Mouse (Mus musculus) spleen, adult 2 months (tissue): Measurements from ENCODE around the gene Prrxl1. TPM values are rescaled to one million over a fixed set of nuclear protein-coding genes. Genes with fewer than 3 reads are reported as not detected.
A peak's percentile ranks its signal among the peaks of the same experiment; 100 is the strongest.

Experiments
- DNase-seq, 2 experiments: peaks; one replicate each; pipeline versions ENCODE4 v3.0.0 to v3.0.0-alpha.2; 2012 to 2021; ENCODE audit warnings: low spot score in 2 of 2, low read depth in 1 of 2
- H3K27ac ChIP-seq: fragments of 200-500 bp; 2 replicates; pipeline ENCODE4 v1.5.1; 2012; ENCODE audit warnings: low read length, inconsistent platforms; ENCODE audit not compliant: insufficient read depth
- H3K27me3 ChIP-seq: fragments of 200-500 bp; 2 replicates; pipeline ENCODE4 v1.6.1; 2012; ENCODE audit warnings: mild to moderate bottlenecking, moderate library complexity, low read length, inconsistent platforms; ENCODE audit not compliant: control insufficient read depth, insufficient read depth
- H3K36me3 ChIP-seq: fragments of 200-500 bp; 2 replicates; pipeline ENCODE4 v1.6.1; 2012; ENCODE audit warnings: mild to moderate bottlenecking, low read length, inconsistent platforms; ENCODE audit not compliant: control insufficient read depth, insufficient read depth
- H3K4me1 ChIP-seq: fragments of 200-500 bp; 2 replicates; pipeline ENCODE4 v1.6.1; 2011; ENCODE audit warnings: inconsistent platforms; ENCODE audit not compliant: control insufficient read depth, insufficient read depth, insufficient read length
- H3K4me3 ChIP-seq: fragments of 200-500 bp; 2 replicates; pipeline ENCODE4 v1.5.1; 2011; ENCODE audit warnings: mild to moderate bottlenecking, inconsistent platforms; ENCODE audit not compliant: insufficient read depth, insufficient read length; ENCODE audit errors: extremely low read depth
- CTCF ChIP-seq: fragments of 200-500 bp; IDR thresholded peaks from 2 replicates; pipeline ENCODE4 v1.5.1; 2011; ENCODE audit warnings: mild to moderate bottlenecking, inconsistent platforms; ENCODE audit not compliant: insufficient read depth, insufficient read length, insufficient replicate concordance; ENCODE audit errors: extremely low read depth
- POLR2A ChIP-seq: fragments of 200-500 bp; IDR thresholded peaks from 2 replicates; pipeline ENCODE4 v1.6.1; 2011; ENCODE audit warnings: low read depth, low read length, inconsistent platforms
- WGBS: fragments of 180-500 bp; shearing (Covaris S2); methylation state at CpG from one replicate; pipeline ENCODE4 v1.1.7; 2018; 5-methylcytosine and 5-hydroxymethylcytosine counted together
- polyA plus RNA-seq: library from polyadenylated mRNA; depleted of rRNA; stranded (reverse); fragments of >200 nt; gene quantifications from 2 replicates; pipeline ENCODE4 v1.2.3, GENCODE M21; 2012

Prrxl1 gene
- polyA plus RNA-seq, 1 experiment: not detected

DNA sequence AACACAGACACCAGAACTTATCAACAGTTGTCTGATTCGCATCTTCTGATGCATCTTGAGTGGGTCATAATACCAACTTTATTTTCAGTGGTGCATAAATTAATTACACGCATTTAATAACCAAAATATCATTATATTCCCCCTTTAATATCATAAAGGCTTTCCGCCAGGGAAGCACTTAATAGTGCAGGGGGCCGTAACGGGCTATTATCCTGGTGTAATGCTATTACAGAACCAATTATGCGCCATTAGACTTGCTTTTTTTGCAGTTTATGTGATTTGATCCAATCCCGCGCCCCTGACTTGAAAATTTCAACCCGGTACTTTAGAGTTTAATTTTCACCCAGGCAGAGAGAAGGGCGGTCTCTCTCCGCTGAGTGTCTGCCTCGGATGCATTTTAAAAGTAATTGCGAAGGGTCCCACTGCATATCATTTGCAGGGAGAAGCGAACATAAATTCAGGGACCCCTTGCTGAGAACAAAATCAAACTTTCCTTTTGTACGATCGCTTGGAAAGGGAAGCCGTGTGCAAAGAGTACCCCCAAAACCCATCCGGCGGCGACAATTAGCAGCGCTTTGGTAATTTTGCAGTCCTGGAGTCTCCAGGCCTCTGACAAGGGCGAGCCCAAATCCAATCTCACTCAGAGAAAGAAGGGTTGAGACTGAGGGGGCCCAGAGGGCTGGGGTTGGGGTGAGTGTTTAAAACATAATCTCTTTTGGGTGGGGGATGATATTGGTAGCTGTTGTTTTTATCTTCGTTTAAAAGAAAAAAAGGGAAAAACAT, 579 bp upstream of the Prrxl1 start:
- DNase-seq: no peak
- Histone ChIP-seq H3K36me3 (no peaks in the 10 kb centered on the region), H3K4me3 (no peak overlapping the region), H3K4me1 (no peaks in the 10 kb centered on the region; the same call in 1 of the 2 replicates), H3K27ac (no peak overlapping the region), H3K27me3 (peaks cover 29% of the 10 kb centered on the region)
- 19% methylated on average over 23 of the region's 23 CpGs for WGBS
- TF ChIP-seq CTCF (no peak), POLR2A (no peak)

GRCm38 (mm10) chr14:32600110-32600509, 903 bp downstream of the Prrxl1 start:
- 12% methylated on average over 16 of the region's 16 CpGs for WGBS
- H3K27ac ChIP-seq: no peak overlapping the region
- H3K27me3 ChIP-seq: peaks cover 29% of the 10 kb centered on the region
- no peaks in the 10 kb centered on the region; the same call in 1 of the 2 replicates for H3K4me1 ChIP-seq
- H3K36me3 ChIP-seq: no peaks in the 10 kb centered on the region
- H3K4me3 ChIP-seq: no peak overlapping the region
- no peak for DNase-seq
- TF ChIP-seq CTCF (no peak), POLR2A (no peak)

DNA sequence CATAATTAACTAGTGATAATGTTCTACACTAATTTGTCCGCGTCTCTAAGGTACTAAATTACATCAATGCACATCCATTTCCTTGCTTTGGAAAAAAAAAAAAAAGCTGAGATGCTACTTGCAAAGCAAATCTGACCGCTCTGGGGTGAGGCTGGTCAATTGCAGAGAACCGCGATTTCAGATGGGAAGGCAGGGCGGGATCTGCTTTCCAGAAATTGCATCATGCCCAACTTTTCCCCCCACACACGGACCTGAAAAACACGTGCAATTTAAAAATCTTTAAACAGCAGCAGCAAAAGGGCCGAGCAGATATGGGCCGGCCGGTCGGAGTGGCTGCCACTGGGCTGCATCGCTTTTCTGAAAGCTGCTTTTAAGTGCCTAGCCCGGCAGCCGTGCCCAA, 6.3 kb downstream of the Prrxl1 start:
- no peak for DNase-seq
- no peaks in the 10 kb centered on the region for H3K4me1 ChIP-seq
- no peak overlapping the region for H3K27ac ChIP-seq
- no peaks in the 10 kb centered on the region for H3K27me3 ChIP-seq
- no peaks in the 10 kb centered on the region for H3K36me3 ChIP-seq
- 65% methylated on average over 15 of the region's 15 CpGs for WGBS
- no peak overlapping the region for H3K4me3 ChIP-seq
- TF ChIP-seq CTCF: no peak
- TF ChIP-seq POLR2A: no peak

GRCm38 (mm10) chr14:32606316-32606715, 7.1 kb downstream of the Prrxl1 start:
- Histone ChIP-seq H3K27me3 (no peaks in the 10 kb centered on the region), H3K4me1 (no peaks in the 10 kb centered on the region), H3K27ac (no peak overlapping the region), H3K36me3 (no peaks in the 10 kb centered on the region), H3K4me3 (no peak overlapping the region)
- WGBS: 74% methylated on average over 8 of the region's 8 CpGs
- no peak for TF ChIP-seq CTCF
- TF ChIP-seq POLR2A: no peak
- DNase-seq: no peak

- no peaks in the 10 kb centered on the region for H3K27me3 ChIP-seq
- TF ChIP-seq POLR2A (no peak), CTCF (peak; percentile 41; the same call in 1 of the 2 replicates)
- no peak overlapping the region for H3K4me3 ChIP-seq
- DNase-seq: no peak
- WGBS: 32% methylated on average over 3 of the region's 3 CpGs
- H3K4me1 ChIP-seq: no peaks in the 10 kb centered on the region
- no peaks in the 10 kb centered on the region for H3K36me3 ChIP-seq
- no peak overlapping the region for H3K27ac ChIP-seq
These were observed 10.2 kb downstream of the Prrxl1 start for GRCm38 (mm10) chr14:32609392-32609791.

GRCm38 (mm10) chr14:32617253-32617652, 18.0 kb downstream of the Prrxl1 start:
- 83% methylated on average over 5 of the region's 5 CpGs for WGBS
- H3K4me1 ChIP-seq: no peaks in the 10 kb centered on the region
- H3K27ac ChIP-seq: no peak overlapping the region
- H3K27me3 ChIP-seq: 0 out of 2 replicates have a peak, but pooled peaks cover 2% of the 10 kb centered on the region
- H3K36me3 ChIP-seq: no peaks in the 10 kb centered on the region
- H3K4me3 ChIP-seq: no peak overlapping the region
- TF ChIP-seq CTCF (no peak), POLR2A (no peak)
- DNase-seq: no peak

GRCm38 (mm10) chr14:32624245-32624644, 25.0 kb downstream of the Prrxl1 start:
- no peak for TF ChIP-seq POLR2A
- TF ChIP-seq CTCF: no peak
- no peak for DNase-seq
- H3K36me3 ChIP-seq: no peaks in the 10 kb centered on the region
- H3K27ac ChIP-seq: no peak overlapping the region
- 0 out of 2 replicates have a peak, but pooled peaks cover 2% of the 10 kb centered on the region for H3K27me3 ChIP-seq
- H3K4me3 ChIP-seq: no peak overlapping the region
- H3K4me1 ChIP-seq: no peaks in the 10 kb centered on the region
- WGBS: 6% methylated on average over 3 of the region's 3 CpGs
